Mouse (Mus musculus) ES-E14 (cell line): Measurements from ENCODE around the gene Ifna5. TPM values are rescaled to one million over a fixed set of nuclear protein-coding genes. Genes with fewer than 3 reads are reported as not detected.
"Not testable (repeated sequence)": the region's sequence is repeated elsewhere in the genome, so short reads cannot be mapped to it uniquely, and the experiment has no call there.

ENCODE experiments used
- DNase-seq: peaks from one replicate; pipeline ENCODE4 v3.0.0-alpha.2; 2013; ENCODE audit warnings: low read depth, low spot score
- H3K27ac ChIP-seq: 2 replicates; pipeline ENCODE4 v1.5.1; 2012; ENCODE audit warnings: low read depth, mild to moderate bottlenecking, low read length, moderate library complexity, mixed read lengths; ENCODE audit not compliant: poor library complexity, insufficient read depth, severe bottlenecking
- H3K36me3 ChIP-seq: 2 replicates; pipeline ENCODE4 v1.6.1; 2012; ENCODE audit warnings: mild to moderate bottlenecking, low read length, moderate library complexity, mixed read lengths; ENCODE audit not compliant: control insufficient read depth, poor library complexity, insufficient read depth, severe bottlenecking
- H3K4me1 ChIP-seq, 2 experiments: fragments of 150-350 bp in 1 of 2; sonication (generic) in 1 of 2; 2 replicates each; pipeline ENCODE4 v1.6.1; 2012; ENCODE audit warnings: low read length in 2 of 2, mild to moderate bottlenecking in 1 of 2, mixed read lengths in 1 of 2; ENCODE audit not compliant: control insufficient read depth in 2 of 2, insufficient read depth in 2 of 2, poor library complexity in 1 of 2
- H3K4me3 ChIP-seq, 2 experiments: fragments of 150-350 bp in 1 of 2; sonication (generic) in 1 of 2; 2 replicates each; pipeline ENCODE4 v1.5.1; 2012; ENCODE audit warnings: low read length in 2 of 2, low read depth in 1 of 2, mild to moderate bottlenecking in 1 of 2, mixed read lengths in 1 of 2; ENCODE audit not compliant: insufficient read depth in 1 of 2, poor library complexity in 1 of 2, severe bottlenecking in 1 of 2
- H3K9ac ChIP-seq: 2 replicates; pipeline ENCODE4 v1.6.1; 2012; ENCODE audit warnings: low read depth, mild to moderate bottlenecking, low read length, mixed read lengths; ENCODE audit not compliant: poor library complexity, insufficient read depth, severe bottlenecking
- H3K9me3 ChIP-seq: fragments of 150-350 bp; sonication (generic); 2 replicates; pipeline ENCODE4 v1.6.1; 2012; ENCODE audit warnings: low read depth, mild to moderate bottlenecking, low read length; ENCODE audit not compliant: control insufficient read depth, insufficient read depth
- CHD2 ChIP-seq: IDR thresholded peaks from 2 replicates; pipeline ENCODE4 v1.6.1; 2014; ENCODE audit warnings: mild to moderate bottlenecking, low read depth, low read length, inconsistent platforms
- HCFC1 ChIP-seq: IDR thresholded peaks from 2 replicates; pipeline ENCODE4 v1.6.1; 2012; ENCODE audit warnings: low read length, inconsistent platforms, borderline replicate concordance; ENCODE audit not compliant: insufficient read depth
- MAFK ChIP-seq: IDR thresholded peaks from 2 replicates; pipeline ENCODE4 v1.6.1; 2014; ENCODE audit warnings: mild to moderate bottlenecking, low read depth, low read length, inconsistent platforms; ENCODE audit not compliant: insufficient read depth
- ZC3H11A ChIP-seq: IDR thresholded peaks from 2 replicates; pipeline ENCODE4 v1.6.1; 2012; ENCODE audit warnings: low read depth, mild to moderate bottlenecking, inconsistent platforms, low read length, borderline replicate concordance
- ZNF384 ChIP-seq: IDR thresholded peaks from 2 replicates; pipeline ENCODE4 v1.6.1; 2012; ENCODE audit warnings: low read depth, low read length, inconsistent platforms
- in situ Hi-C, 2 experiments: fragments of 600-800 bp; cut with MboI; formaldehyde crosslinking; loops; one replicate each; pipeline ENCODE4 v1.15.1; 2025; ENCODE audit warnings: low sequenced_read_pairs in 2 of 2, inconsistent platforms in 1 of 2; ENCODE audit not compliant: unreplicated experiment in 2 of 2
- total RNA-seq: library from RNA; depleted of rRNA; stranded (reverse); fragments of 300-350 nt; gene quantifications from 2 replicates; pipeline ENCODE4 v1.2.3, GENCODE M21; 2012

The Ifna5 gene
- total RNA-seq, 1 experiment, result not detected

DNA sequence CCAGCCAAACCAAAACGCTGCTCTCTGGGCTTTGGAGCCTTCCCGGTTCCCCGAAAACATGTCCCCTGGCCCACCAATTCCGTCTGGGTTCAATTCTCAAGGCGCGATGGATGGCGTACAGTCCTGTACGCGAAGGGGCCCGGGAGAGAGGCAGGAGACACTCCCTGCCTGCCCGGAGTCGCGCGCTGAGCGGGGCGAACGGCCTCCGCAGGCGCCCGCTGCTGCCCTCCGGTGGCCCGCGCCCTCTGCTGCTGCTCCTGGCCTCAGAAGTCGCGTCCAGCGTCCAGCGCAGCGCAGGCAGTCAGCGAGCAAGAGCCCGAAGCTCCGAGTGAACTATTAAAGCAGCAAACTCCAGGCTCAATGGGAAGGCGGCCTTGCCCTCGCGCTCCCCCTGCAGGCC is 29.6 kb upstream of the Ifna5 start:
- H3K9ac ChIP-seq, DNase-seq, H3K9me3 ChIP-seq, in situ Hi-C loops, H3K4me1 ChIP-seq, H3K4me3 ChIP-seq, H3K36me3 ChIP-seq, H3K27ac ChIP-seq: not testable (repeated sequence)

- no peak for DNase-seq
- Histone ChIP-seq H3K4me3 (no peak within 1 kb of the TSS), H3K4me1 (no peaks in the 10 kb centered on the region), H3K36me3 (no peaks in the 10 kb centered on the region), H3K9ac (no peak within 1 kb of the TSS), H3K27ac (no peak within 1 kb of the TSS), H3K9me3 (no peaks in the 10 kb centered on the region)
- TF ChIP-seq MAFK (no peak), HCFC1 (no peak), ZNF384 (no peak), CHD2 (no peak), ZC3H11A (no peak)
- in situ Hi-C loops, result no loop called here
These were observed 19.4 kb upstream of the Ifna5 start, which contains the start of gene Ifna7 for GRCm38 (mm10) chr4:88815928-88816327. TSS of gene Ifna7 (plus strand) at chr4:88816228.

DNA sequence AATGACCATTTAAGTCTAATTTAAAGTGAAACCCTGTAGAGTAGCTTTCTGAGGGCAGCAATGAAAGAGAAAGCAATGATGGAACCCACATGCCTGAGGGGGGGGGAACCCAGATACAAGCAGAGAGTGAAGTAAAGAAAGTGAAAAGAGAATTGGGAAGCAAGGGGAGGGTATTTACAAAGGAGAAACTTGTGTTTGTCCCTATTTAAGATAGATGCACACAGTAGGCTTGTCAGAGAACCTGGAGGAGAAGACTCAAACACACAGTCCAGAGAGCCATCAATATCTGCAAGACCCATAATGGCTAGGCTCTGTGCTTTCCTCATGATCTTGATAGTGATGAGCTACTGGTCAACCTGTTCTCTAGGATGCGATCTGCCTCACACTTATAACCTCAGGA is 15.7 kb upstream of the Ifna5 start, which contains the start of gene Ifna11:
Gene Ifna11 (plus strand): TSS at position 301 of the 400 bp plus-strand sequence.
- H3K27ac ChIP-seq, result no peak within 1 kb of the TSS
- H3K9me3 ChIP-seq, result no peaks in the 10 kb centered on the region
- no peaks in the 10 kb centered on the region for H3K36me3 ChIP-seq
- no peak for DNase-seq
- in situ Hi-C loops, result no loop called here
- no peak within 1 kb of the TSS for H3K9ac ChIP-seq
- no peak within 1 kb of the TSS for H3K4me3 ChIP-seq
- no peaks in the 10 kb centered on the region for H3K4me1 ChIP-seq
- TF ChIP-seq HCFC1 (no peak), ZNF384 (no peak), MAFK (no peak), CHD2 (no peak), ZC3H11A (no peak)

- H3K4me1 ChIP-seq, result no peaks in the 10 kb centered on the region
- in situ Hi-C loops, result no loop called here
- no peaks in the 10 kb centered on the region for H3K9me3 ChIP-seq
- H3K27ac ChIP-seq, result no peak overlapping the region
- H3K4me3 ChIP-seq, result no peak overlapping the region
- H3K9ac ChIP-seq, result no peak overlapping the region
- TF ChIP-seq MAFK (no peak), CHD2 (no peak), ZC3H11A (no peak), ZNF384 (no peak), HCFC1 (no peak)
- no peaks in the 10 kb centered on the region for H3K36me3 ChIP-seq
- no peak for DNase-seq
These were observed 12.3 kb upstream of the Ifna5 start for GRCm38 (mm10) chr4:88822995-88823394.

DNA sequence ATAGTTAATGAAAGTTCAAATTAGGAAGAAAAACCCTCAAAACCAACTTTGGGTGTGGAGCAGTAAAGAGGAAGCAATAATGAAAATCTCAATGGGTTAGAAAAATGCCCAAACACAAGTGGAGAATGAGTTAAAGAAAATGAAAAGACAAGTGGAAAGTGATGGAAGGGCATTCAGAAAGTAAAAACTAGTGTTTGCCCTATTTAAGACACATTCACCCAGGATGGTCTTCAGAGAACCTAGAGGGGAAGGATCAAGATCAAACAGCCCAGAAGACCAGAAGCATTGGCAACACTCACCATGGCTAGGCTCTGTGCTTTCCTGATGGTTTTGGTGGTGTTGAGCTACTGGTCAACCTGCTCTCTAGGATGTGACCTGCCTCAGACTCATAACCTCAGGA is 8.2 kb upstream of the Ifna5 start, which contains the start of gene Ifna6:
Gene Ifna6 (plus strand): TSS at position 301 of the 400 bp plus-strand sequence.
- H3K4me3 ChIP-seq, H3K9ac ChIP-seq, DNase-seq, H3K27ac ChIP-seq, H3K9me3 ChIP-seq, in situ Hi-C loops, H3K36me3 ChIP-seq, H3K4me1 ChIP-seq: not testable (repeated sequence)
